Mouse (Mus musculus): ENCODE results near the gene Dact3.

DNA sequence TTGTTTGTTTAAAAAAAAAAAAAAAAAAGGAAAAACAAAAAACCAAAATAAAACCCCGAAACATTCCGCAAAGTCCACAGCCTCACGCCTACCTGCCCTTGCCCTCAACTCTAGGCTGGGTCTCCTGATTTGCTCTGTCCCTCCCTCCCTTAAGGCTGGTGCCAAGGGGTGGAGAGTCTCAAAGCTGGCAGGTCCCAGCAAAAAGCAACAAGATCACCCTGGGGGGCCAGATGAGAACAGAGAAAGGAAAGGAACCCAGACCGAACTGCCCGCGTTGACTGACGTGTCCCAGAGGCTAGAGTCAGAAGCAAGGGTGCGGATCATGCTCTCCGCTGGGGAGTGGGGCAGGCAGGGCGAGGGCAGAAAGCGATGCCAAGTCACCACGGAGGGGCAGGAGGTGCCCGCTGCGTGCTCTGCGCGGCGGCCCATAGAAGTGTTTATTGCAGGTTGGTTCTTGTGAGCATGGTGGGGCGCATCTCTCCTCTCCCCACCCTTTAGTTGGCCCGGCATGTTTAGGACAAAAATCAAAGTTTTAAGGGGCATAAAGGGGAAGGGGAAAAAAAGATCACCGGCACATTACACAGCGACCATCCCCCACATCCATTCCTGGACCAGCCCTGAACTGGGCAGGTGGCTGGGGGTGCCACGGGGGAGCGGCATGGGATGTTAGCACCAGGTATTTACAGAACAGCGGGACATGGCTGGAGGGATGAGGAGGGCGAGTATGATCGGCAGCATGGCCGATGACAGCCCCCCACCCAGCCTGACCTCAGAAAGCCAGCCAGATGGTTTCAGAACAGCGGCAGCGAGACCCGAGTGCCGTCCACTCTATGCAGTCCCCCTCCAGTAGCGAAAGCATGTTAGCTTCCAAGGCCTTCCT is 40.6 kb downstream of the Dact3 start:
- TF ChIP-seq MYOG (IDR thresholded peaks at IDR 0.05; ENCODE audit: control insufficient read depth, extremely low read depth, insufficient read length) (no peak), MYOD1 (IDR thresholded peaks at IDR 0.05; ENCODE audit: control insufficient read depth, insufficient read length, low read depth) (no peak), CTCF (IDR thresholded peaks at IDR 0.05; ENCODE audit: control insufficient read depth, insufficient read depth, insufficient read length) (no peak), MAX (IDR thresholded peaks at IDR 0.05) (no peak)

Measured in C2C12 (cell line).